Mouse (Mus musculus) stomach, embryonic 16.5 days (tissue): ENCODE results near the gene Zfp638. TPM values are rescaled to one million over a fixed set of nuclear protein-coding genes. Genes with fewer than 3 reads are reported as not detected.
"Not testable (repeated sequence)": the region's sequence is repeated elsewhere in the genome, so short reads cannot be mapped to it uniquely, and the experiment has no call there.

Source experiments
- ATAC-seq: fragments of 200-750 bp; cut with Nextera tagmentation; 2 replicates; pipeline ENCODE4 v1.8.0; 2017; ENCODE audit warnings: moderate number of reproducible peaks, moderate TSS enrichment; ENCODE audit not compliant: insufficient read depth, low FRiP score
- H3K27ac ChIP-seq: fragments of 300-500 bp; sonication (generic); 2 replicates; pipeline ENCODE4 v1.5.1; 2014; ENCODE audit warnings: low read length
- H3K27me3 ChIP-seq: fragments of 300-500 bp; sonication (generic); 2 replicates; pipeline ENCODE4 v1.6.1; 2014; ENCODE audit warnings: low read length, control low read depth, mixed read lengths; ENCODE audit not compliant: control insufficient read depth, insufficient read depth
- H3K36me3 ChIP-seq: fragments of 300-500 bp; sonication (generic); 2 replicates; pipeline ENCODE4 v1.6.1; 2014; ENCODE audit warnings: low read length; ENCODE audit not compliant: control insufficient read depth, insufficient read depth
- H3K4me1 ChIP-seq: fragments of 300-500 bp; sonication (generic); 2 replicates; pipeline ENCODE4 v1.6.1; 2014; ENCODE audit warnings: low read length, control low read depth, mixed read lengths; ENCODE audit not compliant: control insufficient read depth, insufficient read depth
- H3K4me2 ChIP-seq: fragments of 300-500 bp; sonication (generic); 2 replicates; pipeline ENCODE4 v1.6.1; 2014; ENCODE audit warnings: low read depth, low read length, mixed read lengths
- H3K4me3 ChIP-seq: fragments of 300-500 bp; sonication (generic); replicated peaks from 2 replicates; pipeline ENCODE4 v1.5.1; 2014; ENCODE audit warnings: mild to moderate bottlenecking, low read length
- H3K9ac ChIP-seq: fragments of 300-500 bp; sonication (generic); 2 replicates; pipeline ENCODE4 v1.6.1; 2014; ENCODE audit warnings: low read length
- H3K9me3 ChIP-seq: fragments of 300-500 bp; sonication (generic); replicated peaks from 2 replicates; pipeline ENCODE4 v1.6.1; 2016; ENCODE audit warnings: low read length, control low read depth; ENCODE audit not compliant: control insufficient read depth
- WGBS: fragments of 180-500 bp; shearing (Covaris S2); extraction: QIAGEN DNeasy Blood & Tissue Kit; methylation state at CpG from one replicate; pipeline ENCODE4 v1.1.7; 2014; 5-methylcytosine and 5-hydroxymethylcytosine counted together
- polyA plus RNA-seq: library from polyadenylated mRNA; unstranded; fragments of >200 nt; fragmentation: Nextera tagmentation; extraction: Ambion mirVana; gene quantifications from 2 replicates; pipeline ENCODE4 v1.2.1, GENCODE M21; 2015

Zfp638 gene
- 44.4 and 51.6 TPM in 2 replicates for polyA plus RNA-seq

DNA sequence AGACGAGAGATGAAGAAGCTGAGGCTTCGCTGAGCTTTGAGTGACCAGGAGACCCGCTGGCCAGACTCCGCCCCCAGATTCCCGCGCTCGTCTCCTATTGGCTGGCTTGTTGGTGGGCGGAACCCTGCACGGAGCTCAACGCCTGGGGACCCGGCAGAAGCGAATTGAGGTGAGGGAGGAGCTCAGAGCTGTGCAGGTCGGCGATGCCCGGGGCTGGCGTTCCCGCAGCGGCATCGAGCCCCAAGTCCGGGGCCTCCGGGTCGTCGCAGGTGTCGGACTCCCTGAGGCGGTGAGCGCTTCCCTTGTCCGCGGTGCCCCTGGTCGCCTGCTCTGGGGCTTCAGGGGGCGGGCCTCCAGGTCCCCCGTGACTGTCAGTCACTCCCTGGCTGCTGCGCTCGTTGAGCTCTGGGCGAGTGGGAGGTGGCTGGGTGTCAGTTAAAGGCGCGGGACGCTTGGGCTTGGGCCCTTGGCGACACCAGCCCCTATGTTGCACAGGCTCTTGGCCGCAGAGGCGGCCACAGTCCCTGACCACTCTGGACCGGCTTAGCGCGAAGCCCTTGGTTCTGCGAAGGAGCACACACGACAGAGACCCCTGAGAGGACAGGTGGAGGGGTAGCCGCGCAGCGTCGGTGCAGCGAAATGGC lies at the start of gene Zfp638:
Gene Zfp638, plus strand, starts transcription at position 156 of the 644 bp plus-strand sequence.
- peak within 1 kb of the TSS; percentile 63 for H3K9ac ChIP-seq
- no peaks in the 10 kb centered on the region for H3K9me3 ChIP-seq
- H3K4me1 ChIP-seq: peaks cover 7% of the 10 kb centered on the region; the same call in 1 of the 2 replicates
- no peaks in the 10 kb centered on the region for H3K36me3 ChIP-seq
- peak within 1 kb of the TSS; percentile 100 for H3K4me2 ChIP-seq
- under 1% methylated on average over 48 of the region's 50 CpGs for WGBS
- H3K27ac ChIP-seq: peak within 1 kb of the TSS; percentile 21; the same call in 1 of the 2 replicates
- peak within 1 kb of the TSS; percentile 62 for H3K4me3 ChIP-seq
- ATAC-seq: peak; percentile 98
- H3K27me3 ChIP-seq: no peaks in the 10 kb centered on the region

DNA sequence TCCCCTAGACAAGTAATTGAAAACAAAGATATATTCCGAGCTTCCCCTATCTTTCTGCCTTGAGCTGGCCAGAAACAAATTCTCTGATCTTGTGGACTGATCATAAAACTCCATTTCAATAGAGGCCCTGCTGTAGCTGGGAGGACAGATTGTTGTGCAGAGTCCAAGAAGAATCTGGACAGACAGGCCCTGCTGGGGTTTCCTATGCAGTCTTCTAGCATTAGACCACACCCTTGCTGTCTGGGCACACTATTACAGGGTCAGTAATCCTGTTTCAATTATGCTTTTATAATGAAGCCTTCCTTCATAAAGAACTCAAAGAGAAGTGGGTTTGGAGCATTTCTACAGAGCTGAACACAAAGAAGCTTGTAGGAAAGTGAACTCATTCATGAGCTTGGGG lies 47.9 kb upstream of the Zfp638 start:
- Histone ChIP-seq H3K9me3 (no peaks in the 10 kb centered on the region), H3K4me1 (peaks cover 3% of the 10 kb centered on the region), H3K9ac (no peak overlapping the region), H3K36me3 (no peaks in the 10 kb centered on the region), H3K27me3 (no peaks in the 10 kb centered on the region), H3K27ac (peak overlapping the region; percentile 60; the same call in 1 of the 2 replicates), H3K4me3 (no peak overlapping the region), H3K4me2 (no peak overlapping the region)
- 55% methylated on average over 1 of the region's 1 CpGs for WGBS
- no peak for ATAC-seq

DNA sequence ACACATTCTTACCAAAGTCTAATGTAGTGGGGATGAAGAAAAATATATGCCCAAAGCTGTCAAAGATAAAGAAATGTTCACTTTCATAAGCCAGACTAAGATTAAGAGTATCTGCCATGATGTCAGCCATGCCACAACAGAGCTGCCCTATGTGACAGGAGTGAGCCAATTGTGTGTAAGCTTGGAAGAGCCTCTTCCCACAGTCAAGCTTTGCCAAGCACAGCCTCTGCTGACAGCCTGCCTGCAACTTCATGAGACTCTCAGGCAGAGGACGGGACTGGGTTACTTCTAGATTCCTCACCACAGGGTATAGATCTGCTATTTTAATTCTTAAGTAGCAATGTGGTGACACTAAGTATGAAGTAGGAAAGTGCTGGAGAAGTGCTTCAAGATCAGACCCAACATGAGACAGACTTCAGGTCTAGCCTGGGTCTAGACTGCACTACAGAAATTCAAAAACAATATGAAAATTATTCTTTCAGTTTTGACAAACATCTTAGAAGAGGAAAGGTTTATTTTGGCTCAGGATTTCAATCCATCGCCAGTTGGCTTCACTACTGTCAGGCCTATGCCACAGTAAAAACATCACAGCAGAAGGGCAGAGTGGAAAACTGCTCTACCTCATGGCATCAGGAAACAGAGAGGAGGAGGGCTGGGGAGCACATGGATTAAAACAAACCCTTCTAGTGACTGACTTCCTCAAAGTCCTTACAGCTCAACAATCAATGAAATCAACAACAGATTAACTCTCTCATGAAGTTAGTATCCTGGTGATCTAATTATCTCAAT lies 46.0 kb upstream of the Zfp638 start:
- Histone ChIP-seq H3K4me3 (no peak overlapping the region), H3K9ac (no peak overlapping the region), H3K4me1 (peaks cover 3% of the 10 kb centered on the region), H3K27me3 (no peaks in the 10 kb centered on the region), H3K36me3 (no peaks in the 10 kb centered on the region), H3K4me2 (no peak overlapping the region), H3K27ac (no peak overlapping the region), H3K9me3 (no peaks in the 10 kb centered on the region)
- ATAC-seq: no peak
- WGBS: 81% methylated on average over 2 of the region's 2 CpGs

DNA sequence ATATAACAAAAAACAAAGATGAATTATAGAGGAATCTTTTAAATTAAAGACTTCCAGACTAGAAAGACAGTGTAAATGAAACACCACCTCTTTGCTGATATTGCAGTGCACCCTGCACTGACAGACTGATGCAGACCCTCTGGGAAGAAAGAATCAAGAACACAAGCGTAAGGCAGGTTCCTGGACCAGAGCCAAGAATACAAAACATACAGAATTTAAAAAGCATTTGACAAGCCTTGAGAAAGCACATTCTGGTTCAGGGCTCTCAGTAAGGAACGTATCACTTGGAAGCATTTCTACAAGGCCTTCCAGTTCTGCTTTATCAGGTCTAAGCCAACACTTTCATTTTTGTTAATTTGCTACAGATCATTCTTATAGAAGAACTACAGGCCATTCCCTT lies 45.1 kb upstream of the Zfp638 start:
- WGBS: 34% methylated on average over 2 of the region's 2 CpGs
- ATAC-seq: no peak

DNA sequence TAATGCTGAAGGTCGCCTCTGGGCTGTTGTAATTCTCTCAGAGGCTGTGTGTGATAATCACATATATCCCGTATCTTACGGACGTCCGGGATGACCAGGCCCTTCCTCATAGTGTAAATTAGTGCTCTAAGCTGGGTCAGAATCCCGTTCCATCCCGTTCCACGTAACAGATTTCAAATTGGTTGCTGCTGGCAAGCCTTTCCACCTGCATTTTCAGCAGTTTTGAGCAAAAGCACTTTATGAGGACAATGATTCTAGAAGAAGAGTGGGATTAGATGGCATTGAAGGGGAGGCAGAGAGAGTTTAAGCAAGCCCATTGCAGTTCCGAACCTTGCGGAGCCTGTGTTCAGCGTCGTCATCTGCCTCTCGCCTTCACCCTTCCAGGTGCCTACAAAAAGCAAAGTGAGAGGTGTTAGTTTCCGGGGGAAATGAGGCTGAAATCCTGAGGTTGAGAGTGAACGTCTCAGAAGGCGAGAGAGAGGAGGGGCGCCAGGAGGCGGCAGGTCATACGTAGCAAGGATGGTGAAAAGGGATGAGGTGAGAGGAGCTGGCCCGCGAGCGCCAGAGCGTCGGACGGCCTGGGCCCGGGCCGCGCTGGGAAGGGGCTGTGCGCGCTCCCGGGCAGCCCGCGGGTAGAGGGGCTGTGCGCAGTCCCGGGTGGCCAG lies 35.8 kb upstream of the Zfp638 start:
- H3K9me3 ChIP-seq: no peaks in the 10 kb centered on the region
- peak overlapping the region; percentile 77 for H3K27ac ChIP-seq
- WGBS: 2% methylated on average over 33 of the region's 35 CpGs
- no peaks in the 10 kb centered on the region for H3K36me3 ChIP-seq
- H3K4me3 ChIP-seq: peak overlapping the region; percentile 71
- H3K4me2 ChIP-seq: peak overlapping the region; percentile 79
- H3K4me1 ChIP-seq: peaks cover 2% of the 10 kb centered on the region; the same call in 1 of the 2 replicates
- no peaks in the 10 kb centered on the region for H3K27me3 ChIP-seq
- peak; percentile 70; the same call in 1 of the 2 replicates for ATAC-seq
- peak overlapping the region; percentile 83 for H3K9ac ChIP-seq

More for the DNA sequence above, 45.1 kb upstream of the Zfp638 start:
- Histone ChIP-seq H3K27me3 (no peaks in the 10 kb centered on the region), H3K9me3 (no peaks in the 10 kb centered on the region), H3K4me1 (peaks cover 3% of the 10 kb centered on the region), H3K4me2 (no peak overlapping the region), H3K27ac (no peak overlapping the region), H3K36me3 (no peaks in the 10 kb centered on the region), H3K9ac (no peak overlapping the region), H3K4me3 (no peak overlapping the region)

DNA sequence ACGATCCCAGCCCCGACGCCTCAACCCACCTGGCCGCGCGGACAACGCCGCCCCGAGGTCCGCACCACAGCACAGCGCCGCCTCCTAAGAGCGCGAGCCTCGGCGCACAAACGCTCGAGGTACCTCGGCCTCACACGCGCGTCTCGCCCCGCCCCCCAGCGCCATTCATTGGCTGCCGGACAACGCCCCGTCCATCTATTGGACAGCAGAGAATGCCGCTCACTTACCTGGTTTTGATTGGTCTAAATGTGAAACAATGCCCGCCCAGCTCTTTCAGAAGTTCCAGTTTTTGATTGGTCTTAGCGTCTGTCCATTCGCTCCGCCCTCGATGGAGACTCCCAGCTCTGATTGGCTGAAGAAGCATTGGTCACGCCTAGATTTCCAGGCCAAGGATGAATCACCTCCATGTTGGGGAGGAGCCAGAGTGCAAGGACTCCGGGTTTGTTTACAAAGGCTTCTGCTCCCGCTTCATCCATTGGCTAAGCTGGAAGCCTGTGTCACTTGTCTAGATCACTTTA lies 35.2 kb upstream of the Zfp638 start, which contains the start of gene Paip2b:
Gene Paip2b, minus strand, starts transcription at position 136 of the 518 bp plus-strand sequence.
- Histone ChIP-seq H3K36me3 (no peaks in the 10 kb centered on the region), H3K4me1 (peaks cover 2% of the 10 kb centered on the region; the same call in 1 of the 2 replicates), H3K9ac (peak within 1 kb of the TSS; percentile 83), H3K27ac (peak within 1 kb of the TSS; percentile 77), H3K27me3 (no peaks in the 10 kb centered on the region), H3K4me3 (peak within 1 kb of the TSS; percentile 71), H3K9me3 (no peaks in the 10 kb centered on the region), H3K4me2 (peak within 1 kb of the TSS; percentile 79)
- WGBS: under 1% methylated on average over 36 of the region's 37 CpGs
- ATAC-seq: peak; percentile 99

DNA sequence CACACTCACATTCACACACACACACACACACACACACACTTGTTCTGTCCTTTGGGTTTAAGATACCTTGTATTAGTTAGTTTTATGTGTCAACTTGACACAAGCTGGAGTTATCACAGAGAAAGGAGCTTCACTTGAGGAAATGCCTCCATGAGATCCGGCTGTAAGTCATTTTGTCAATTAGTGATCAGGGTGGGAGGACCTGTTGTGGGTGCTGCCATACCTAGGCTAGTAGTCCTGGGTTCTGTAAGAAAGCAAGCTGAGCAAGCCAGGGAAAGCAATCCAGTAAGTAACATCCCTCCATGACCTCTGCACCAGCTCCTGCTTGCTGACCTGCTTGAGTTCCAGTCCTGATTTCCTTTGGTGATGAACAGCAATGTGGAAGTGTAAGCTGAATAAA lies 34.5 kb upstream of the Zfp638 start:
- Histone ChIP-seq H3K9ac (peak overlapping the region; percentile 54; the same call in 1 of the 2 replicates), H3K4me3 (peak overlapping the region; percentile 33), H3K4me2 (peak overlapping the region; percentile 54), H3K27ac (peak overlapping the region; percentile 72)
- H3K9me3 ChIP-seq, ATAC-seq, H3K36me3 ChIP-seq, H3K27me3 ChIP-seq, H3K4me1 ChIP-seq: not testable (repeated sequence)
- 58% methylated on average over 1 of the region's 1 CpGs for WGBS

DNA sequence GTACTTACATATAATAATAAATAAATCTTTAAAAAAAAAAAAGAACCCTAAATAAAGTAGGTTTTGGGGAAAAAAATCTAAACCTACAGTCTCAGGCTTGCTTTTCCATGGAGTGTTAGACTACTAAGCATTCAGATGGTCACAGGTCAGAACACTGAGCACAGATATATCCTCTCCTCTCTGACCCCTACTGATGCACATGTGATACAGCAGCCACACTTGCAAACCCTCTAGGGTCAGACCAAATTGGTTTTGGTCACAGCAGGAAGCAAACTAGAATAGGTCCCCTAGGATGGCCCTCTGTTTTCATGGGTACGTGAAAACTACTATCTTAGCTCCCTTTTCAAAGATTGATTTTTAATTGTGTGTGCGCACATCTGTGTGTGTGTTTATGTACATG lies 30.1 kb upstream of the Zfp638 start:
- no peak overlapping the region for H3K4me2 ChIP-seq
- H3K4me3 ChIP-seq: no peak overlapping the region
- ATAC-seq: no peak
- H3K4me1 ChIP-seq: no peaks in the 10 kb centered on the region
- no peaks in the 10 kb centered on the region for H3K9me3 ChIP-seq
- WGBS: 89% methylated on average over 2 of the region's 2 CpGs
- H3K27me3 ChIP-seq: no peaks in the 10 kb centered on the region
- H3K36me3 ChIP-seq: no peaks in the 10 kb centered on the region
- no peak overlapping the region for H3K27ac ChIP-seq
- H3K9ac ChIP-seq: no peak overlapping the region
